Mouse (Mus musculus): Measurements from ENCODE around the gene Rnf130. TPM values are rescaled to one million over a fixed set of nuclear protein-coding genes. Genes with fewer than 3 reads are reported as not detected.

Gene Rnf130
- polyA plus RNA-seq, 1 experiment from 2014 or later = 43.5 TPM

DNA sequence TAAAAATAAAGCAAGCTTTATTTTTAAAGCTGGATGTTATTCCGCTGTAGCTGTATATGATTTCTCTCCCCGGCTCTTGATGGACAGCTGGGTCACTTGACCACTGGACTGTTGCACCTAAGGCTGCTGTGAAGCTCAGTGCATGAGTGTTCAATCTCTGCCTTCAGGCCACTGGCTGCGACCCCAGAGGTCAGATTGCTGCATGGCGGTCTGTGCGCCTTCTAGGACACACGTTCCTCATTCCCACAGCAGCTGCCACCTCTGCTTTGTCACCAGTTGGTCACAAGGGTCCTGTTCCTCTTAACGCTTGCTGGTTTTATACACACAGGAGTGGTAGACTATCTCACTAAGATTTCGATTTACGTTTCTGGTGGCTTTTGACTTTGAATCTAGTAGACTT lies 129.0 kb downstream of the Rnf130 start:
- Histone ChIP-seq H3K27me3 (ENCODE audit: control insufficient read depth, insufficient read depth, low read length) (no peaks in the 10 kb centered on the region), H3K9me3 (ENCODE audit: control insufficient read depth, low read depth, low read length) (no peaks in the 10 kb centered on the region), H3K4me3 (ENCODE audit: low read depth, low read length) (no peak overlapping the region), H3K36me3 (ENCODE audit: control insufficient read depth, insufficient read depth, low read length) (peaks cover 81% of the 10 kb centered on the region), H3K27ac (ENCODE audit: low read length) (no peak overlapping the region), H3K9ac (replicated peaks; ENCODE audit: low read depth, low read length) (no peak overlapping the region), H3K4me2 (replicated peaks; ENCODE audit: low read depth, low read length) (no peak overlapping the region), H3K4me1 (ENCODE audit: control insufficient read depth, insufficient read depth, low read length) (no peaks in the 10 kb centered on the region)
- ATAC-seq (ENCODE audit: insufficient number of reproducible peaks, insufficient read depth, low FRiP score, low read depth) = no peak
- WGBS = 74% methylated on average over 9 of the region's 9 CpGs

MicroRNAs encoded within 50 kb of the gene (microRNA counts, 519-probe panel; counts per million panel counts)
- 2,380 counts per million, percentile 38 among the panel's probes with 10 or more counts for microRNA mmu-miR-340-3p
- microRNA mmu-miR-340-5p = 4,140 counts per million, percentile 82 among the panel's probes with 10 or more counts

Small RNA genes lying within 50 kb of the gene (microRNA-seq; reads per million reads assigned to microRNA genes)
- 338 reads per million, percentile 62 among the genes with 10 or more reads in this experiment for gene Mir340

Other genes with a start within 250 kb of the Rnf130 start
- gene Gfpt2, start 231.2 kb upstream of the Rnf130 start, polyA plus RNA-seq (2014; fragmentation: Nextera tagmentation; extraction: Ambion mirVana) = 10.4 and 10.5 TPM in 2 replicates
- gene Mapk9, start 178.6 kb upstream of the Rnf130 start, polyA plus RNA-seq (2014; fragmentation: Nextera tagmentation; extraction: Ambion mirVana) = 36.5 and 37.6 TPM in 2 replicates
- 0.43 and 0.54 TPM in 2 replicates for gene Rasgef1c, start 123.5 kb upstream of the Rnf130 start, polyA plus RNA-seq (2014; fragmentation: Nextera tagmentation; extraction: Ambion mirVana)
- gene Tbc1d9b, start 106.0 kb downstream of the Rnf130 start, polyA plus RNA-seq (2014; fragmentation: Nextera tagmentation; extraction: Ambion mirVana) = 37.8 and 39.3 TPM in 2 replicates
- gene Mrnip, start 149.1 kb downstream of the Rnf130 start, polyA plus RNA-seq (2014; fragmentation: Nextera tagmentation; extraction: Ambion mirVana) = 15.5 and 17.3 TPM in 2 replicates
- gene Sqstm1, start 185.5 kb downstream of the Rnf130 start, polyA plus RNA-seq (2014; fragmentation: Nextera tagmentation; extraction: Ambion mirVana) = 173 and 188 TPM in 2 replicates
- gene Mgat4b, start 185.5 kb downstream of the Rnf130 start, polyA plus RNA-seq (2014; fragmentation: Nextera tagmentation; extraction: Ambion mirVana) = 9.6 and 12.7 TPM in 2 replicates
- gene Ltc4s, start 213.3 kb downstream of the Rnf130 start, polyA plus RNA-seq (2014; fragmentation: Nextera tagmentation; extraction: Ambion mirVana) = 3.9 and 4.6 TPM in 2 replicates